ENCODE assay signal across 20 mouse cellular contexts in the genomic region with DNA sequence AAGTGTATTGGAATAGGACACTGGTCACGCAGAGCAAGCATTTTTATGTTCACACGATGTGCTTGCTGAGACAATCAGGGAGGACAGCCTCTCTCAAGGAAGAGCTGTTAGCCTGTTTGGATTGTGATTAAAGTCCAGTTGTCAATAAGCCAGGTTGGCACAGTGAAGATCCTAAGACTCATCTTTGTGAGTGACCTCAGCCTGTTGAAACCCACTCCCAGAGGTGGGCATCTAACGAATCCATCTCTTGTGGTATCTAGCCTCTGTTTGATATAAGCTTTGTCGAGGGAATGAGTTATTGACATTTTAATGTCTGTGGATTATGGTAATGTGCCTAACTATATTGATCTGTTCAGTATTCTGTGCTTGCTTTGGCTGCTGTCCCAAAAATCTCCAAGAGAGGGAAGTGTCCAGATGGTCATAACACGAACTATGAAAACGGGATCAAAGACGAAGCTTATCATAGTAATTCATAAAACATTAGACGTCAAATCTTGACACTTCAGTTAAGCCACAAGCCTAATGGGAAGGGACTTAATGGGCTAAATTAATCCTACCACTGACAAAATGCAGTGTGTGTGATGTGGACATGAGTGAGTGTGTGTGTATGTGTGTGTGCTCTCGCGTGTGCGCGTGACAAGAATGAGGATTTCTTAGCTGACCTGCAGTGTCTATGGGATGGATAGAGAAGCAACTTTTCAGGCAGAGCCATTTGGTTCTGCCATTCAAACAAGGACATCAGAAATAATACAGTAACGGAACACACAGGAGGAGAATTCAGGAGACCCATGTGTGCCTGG.
DNase-seq lines count a peak whose midpoint lies in the region; ATAC-seq and TF ChIP-seq lines count a peak whose summit lies in the region.
"Had no signal": no experiment of that assay in that cellular context is flagged by ENCODE, and none has a peak within 500 bp of the region (broad histone marks: within the 10 kb centered on the region; RNA-seq: fewer than 3 reads in every experiment).

No protein-coding gene starts in this region.

- no peaks in the 10 kb centered on the region for H3K4me1 ChIP-seq in forebrain, embryonic 13.5 days
- H3K4me1 ChIP-seq in forebrain, embryonic 16.5 days (replicated peaks; ENCODE audit: control insufficient read depth, insufficient read depth, low read length), result no peaks in the 10 kb centered on the region; the same call in 1 of the 2 replicates
- H3K4me1 ChIP-seq in hindbrain, embryonic 16.5 days (ENCODE audit: control insufficient read depth, insufficient read depth, low read depth, low read length), result peaks cover 4% of the 10 kb centered on the region; the same call in 1 of the 2 replicates
- H3K4me1 ChIP-seq in midbrain, embryonic 15.5 days, result peaks cover 10% of the 10 kb centered on the region
- H3K4me1 ChIP-seq: forebrain, embryonic 10.5 days; heart, embryonic 15.5 days had no signal

- intact Hi-C loops in left cerebral cortex, postnatal 4 days (cut with DNase I), result no loop called here
- intact Hi-C loops in left cerebral cortex, adult 2 months (cut with DNase I), result no loop called here

- H3K4me2 ChIP-seq in forebrain, embryonic 13.5 days, result no peak overlapping the region
- H3K4me2 ChIP-seq in forebrain, embryonic 16.5 days (ENCODE audit: low read length), result no peak overlapping the region
- no peak overlapping the region for H3K4me2 ChIP-seq in hindbrain, embryonic 16.5 days (ENCODE audit: low read length)
- no peak overlapping the region for H3K4me2 ChIP-seq in midbrain, embryonic 15.5 days
- H3K4me2 ChIP-seq: heart, embryonic 15.5 days; liver, embryonic 11.5 days had no signal

- 0 out of 2 replicates have a peak, but pooled peaks have one; percentile 19 for ATAC-seq in forebrain, embryonic 13.5 days
- no peak for ATAC-seq in forebrain, embryonic 16.5 days
- ATAC-seq in hindbrain, embryonic 16.5 days, result peak; percentile 76
- peak; percentile 87 for ATAC-seq in midbrain, embryonic 15.5 days (replicated peaks)
- ATAC-seq: CD4-positive, CD25-positive, alpha-beta regulatory T cell, adult 4 months had no signal

- WGBS in forebrain, embryonic 13.5 days, result 87% methylated on average over 13 of the region's 13 CpGs
- WGBS in forebrain, embryonic 16.5 days, result 77% methylated on average over 13 of the region's 13 CpGs
- WGBS in hindbrain, embryonic 16.5 days, result 69% methylated on average over 13 of the region's 13 CpGs
- WGBS in midbrain, embryonic 15.5 days, result 62% methylated on average over 13 of the region's 13 CpGs

- peak; percentile 13 for DNase-seq in left cerebral cortex, postnatal 4 days
- no peak for DNase-seq in left cerebral cortex, adult 2 months (ENCODE audit: extremely low spot score in 1 of 2, low spot score in 2 of 2)
- no peak for DNase-seq in frontal cortex, postnatal 14 days (ENCODE audit: low spot score in 2 of 2)
- DNase-seq: adrenal gland, postnatal 14 days; cerebellum, adult 8-10 months; gastrocnemius, postnatal 25 days; heart, adult 18-20 months; heart, postnatal 36 days; kidney, adult 2 months; lung, adult 18-20 months; lung, postnatal 10 days had no signal

- H3K27me3 ChIP-seq in forebrain, embryonic 13.5 days, result no peaks in the 10 kb centered on the region
- no peaks in the 10 kb centered on the region for H3K27me3 ChIP-seq in forebrain, embryonic 16.5 days (replicated peaks; ENCODE audit: control insufficient read depth, insufficient read depth, low read length)
- H3K27me3 ChIP-seq in hindbrain, embryonic 16.5 days (replicated peaks; ENCODE audit: control insufficient read depth, insufficient read depth, low read length), result no peaks in the 10 kb centered on the region
- no peaks in the 10 kb centered on the region for H3K27me3 ChIP-seq in midbrain, embryonic 15.5 days (replicated peaks)
- H3K27me3 ChIP-seq: heart, embryonic 15.5 days had no signal

- H3K9me3 ChIP-seq in forebrain, embryonic 13.5 days (replicated peaks), result no peaks in the 10 kb centered on the region
- no peaks in the 10 kb centered on the region for H3K9me3 ChIP-seq in forebrain, embryonic 16.5 days (ENCODE audit: control insufficient read depth, low read length)
- no peaks in the 10 kb centered on the region for H3K9me3 ChIP-seq in hindbrain, embryonic 16.5 days (ENCODE audit: control insufficient read depth, low read length)
- no peaks in the 10 kb centered on the region for H3K9me3 ChIP-seq in midbrain, embryonic 15.5 days
- H3K9me3 ChIP-seq: forebrain, embryonic 10.5 days; heart, embryonic 15.5 days had no signal

- no peak overlapping the region for H3K4me3 ChIP-seq in forebrain, embryonic 13.5 days
- no peak overlapping the region for H3K4me3 ChIP-seq in forebrain, embryonic 16.5 days (replicated peaks; ENCODE audit: low read length)
- no peak overlapping the region for H3K4me3 ChIP-seq in left cerebral cortex, adult 2 months
- H3K4me3 ChIP-seq in hindbrain, embryonic 16.5 days (ENCODE audit: low read length), result no peak overlapping the region
- no peak overlapping the region for H3K4me3 ChIP-seq in midbrain, embryonic 15.5 days
- H3K4me3 ChIP-seq: forebrain, embryonic 10.5 days; heart, embryonic 15.5 days had no signal

- H3K9ac ChIP-seq in forebrain, embryonic 13.5 days, result no peak overlapping the region
- H3K9ac ChIP-seq in forebrain, embryonic 16.5 days (replicated peaks; ENCODE audit: low read depth, low read length), result no peak overlapping the region
- H3K9ac ChIP-seq in hindbrain, embryonic 16.5 days (ENCODE audit: low read depth, low read length), result no peak overlapping the region
- no peak overlapping the region for H3K9ac ChIP-seq in midbrain, embryonic 15.5 days
- H3K9ac ChIP-seq: heart, embryonic 15.5 days had no signal

- no peak overlapping the region; the same call in 1 of the 2 replicates for H3K27ac ChIP-seq in forebrain, embryonic 13.5 days
- no peak overlapping the region for H3K27ac ChIP-seq in forebrain, embryonic 16.5 days (ENCODE audit: low read length)
- no peak overlapping the region for H3K27ac ChIP-seq in left cerebral cortex, adult 2 months
- no peak overlapping the region for H3K27ac ChIP-seq in hindbrain, embryonic 16.5 days (ENCODE audit: low read depth, low read length)
- H3K27ac ChIP-seq in midbrain, embryonic 15.5 days, result peak overlapping the region; percentile 16
- H3K27ac ChIP-seq: forebrain, embryonic 10.5 days; heart, embryonic 15.5 days; kidney, postnatal 0 days had no signal

- TF ChIP-seq CTCF in left cerebral cortex, adult 2 months (IDR thresholded peaks at IDR 0.05), result no peak

- H3K36me3 ChIP-seq in forebrain, embryonic 13.5 days (ENCODE audit: poor library complexity, severe bottlenecking), result no peaks in the 10 kb centered on the region
- H3K36me3 ChIP-seq in forebrain, embryonic 16.5 days (ENCODE audit: control insufficient read depth, insufficient read depth), result no peaks in the 10 kb centered on the region
- no peaks in the 10 kb centered on the region for H3K36me3 ChIP-seq in hindbrain, embryonic 16.5 days (ENCODE audit: control insufficient read depth, insufficient read depth, low read length)
- no peaks in the 10 kb centered on the region for H3K36me3 ChIP-seq in midbrain, embryonic 15.5 days (replicated peaks)
- H3K36me3 ChIP-seq: forebrain, embryonic 10.5 days; heart, embryonic 15.5 days had no signal
